Mouse (Mus musculus) embryo, embryonic 10.5 days (tissue): ENCODE data around the gene Uggt1.

Experiments
- DNase-seq: peaks from one replicate; pipeline ENCODE4 v3.0.0-alpha.2; 2015; ENCODE audit warnings: low spot score

Uggt1 gene

DNA sequence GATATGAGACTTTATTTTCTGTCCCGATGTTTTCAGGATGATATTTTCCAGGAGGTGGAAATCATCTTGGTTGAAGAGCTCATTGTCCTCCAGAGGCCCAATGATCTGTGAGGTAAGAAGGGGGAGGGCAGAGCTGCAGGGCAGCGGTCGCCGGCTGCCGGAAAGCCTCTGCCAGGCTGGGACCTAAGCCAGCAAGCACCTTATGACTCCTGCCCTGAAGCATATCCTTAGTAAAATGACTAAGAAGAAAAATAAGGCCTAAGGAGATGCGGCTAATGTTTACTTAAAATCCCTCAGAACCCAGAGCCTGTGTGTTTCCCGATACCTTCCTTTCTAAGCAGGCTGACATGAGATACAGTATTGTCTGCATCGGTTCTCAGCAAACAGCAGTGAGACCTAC, 71.1 kb downstream of the Uggt1 start:
- no peak for DNase-seq

GRCm38 (mm10) chr1:36172941-36173340, 71.6 kb downstream of the Uggt1 start:
- DNase-seq, result no peak

DNA sequence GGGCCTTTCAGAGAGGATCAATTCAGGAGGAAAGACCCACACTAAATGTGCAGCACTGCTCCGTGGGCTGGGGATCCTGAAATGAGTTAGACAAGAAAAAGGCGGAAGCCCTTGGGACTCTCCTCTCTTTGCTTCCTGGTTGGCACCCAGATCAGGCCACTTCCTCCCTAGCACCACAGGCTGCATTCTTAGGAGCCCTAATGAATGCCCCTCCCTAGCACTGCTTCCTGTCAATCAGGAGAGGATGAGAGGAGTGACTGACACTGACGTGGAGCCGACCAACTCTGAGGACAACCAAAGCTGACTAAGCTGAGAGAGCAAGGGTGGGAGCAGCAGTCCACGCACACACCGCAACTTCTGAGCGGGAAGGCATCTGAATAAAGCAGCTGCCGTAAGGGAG, 81.8 kb downstream of the Uggt1 start:
- no peak for DNase-seq

GRCm38 (mm10) chr1:36161208-36161607, 83.3 kb downstream of the Uggt1 start:
- no peak for DNase-seq

DNA sequence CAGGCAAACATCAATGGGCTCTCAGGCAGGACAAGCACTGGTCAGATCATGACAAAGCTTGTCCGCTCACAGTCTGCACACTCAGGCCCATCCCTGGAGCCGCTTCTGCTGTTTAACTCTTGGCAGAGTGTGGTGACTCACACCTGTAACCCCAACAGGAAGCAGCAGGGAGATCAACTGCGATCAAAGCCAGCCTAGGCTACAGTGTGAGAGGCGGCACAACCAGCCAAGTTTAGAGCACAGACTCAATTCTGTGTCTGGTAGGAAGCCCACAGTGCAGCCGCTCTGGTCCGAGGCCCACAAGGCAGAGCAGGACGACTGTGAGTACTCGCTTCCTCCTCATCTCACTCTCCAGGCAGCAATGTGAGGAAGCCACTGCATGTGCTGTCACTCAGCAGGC, 84.3 kb downstream of the Uggt1 start:
- DNase-seq, result no peak

DNA sequence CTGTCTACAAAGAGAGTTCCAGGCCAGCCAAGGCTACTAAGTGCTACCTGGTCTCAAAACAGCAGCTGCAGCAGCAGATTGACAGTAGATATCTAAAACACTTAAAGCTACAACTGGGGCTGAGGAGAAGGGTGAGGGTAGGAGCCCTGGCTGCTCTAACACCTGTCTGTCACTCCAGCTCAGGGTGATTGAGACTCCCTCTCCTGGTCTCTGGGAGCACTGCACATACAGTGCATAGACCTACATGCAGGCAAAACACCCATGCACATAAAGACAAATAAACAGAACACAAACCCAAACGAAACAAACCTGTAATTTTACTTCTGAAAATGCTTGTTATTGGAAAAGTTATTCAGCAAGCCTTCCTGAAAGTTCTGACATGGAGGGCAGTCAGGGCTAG, 95.1 kb downstream of the Uggt1 start:
- DNase-seq, result peak; percentile 44

DNA sequence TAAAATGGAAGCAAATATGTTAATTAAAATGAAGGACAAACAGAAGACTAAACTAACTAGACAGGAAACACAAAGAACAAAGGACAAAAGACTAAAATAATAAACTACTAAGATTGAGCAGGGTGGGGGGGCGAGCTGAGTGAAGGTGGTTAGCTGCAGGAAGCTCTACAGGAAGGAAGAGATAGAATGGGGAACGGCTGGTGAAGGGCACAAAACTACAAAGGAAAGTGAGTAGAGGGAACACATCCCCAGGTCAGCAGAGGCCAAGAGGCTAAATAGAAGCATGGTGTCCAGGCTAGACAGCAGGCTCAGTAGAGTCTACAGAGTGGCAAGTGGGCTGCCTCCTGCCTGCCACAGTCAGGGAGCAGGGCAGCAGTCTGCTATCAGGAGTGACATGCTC, 95.7 kb downstream of the Uggt1 start:
- DNase-seq, result no peak

GRCm38 (mm10) chr1:36145050-36145449, 99.5 kb downstream of the Uggt1 start:
- DNase-seq, result peak; percentile 55

- no peak for DNase-seq
Measured at GRCm38 (mm10) chr1:36140311-36140710, 104.2 kb downstream of the Uggt1 start.

GRCm38 (mm10) chr1:36134584-36134983, 109.9 kb downstream of the Uggt1 start:
- peak; percentile 88 for DNase-seq

DNA sequence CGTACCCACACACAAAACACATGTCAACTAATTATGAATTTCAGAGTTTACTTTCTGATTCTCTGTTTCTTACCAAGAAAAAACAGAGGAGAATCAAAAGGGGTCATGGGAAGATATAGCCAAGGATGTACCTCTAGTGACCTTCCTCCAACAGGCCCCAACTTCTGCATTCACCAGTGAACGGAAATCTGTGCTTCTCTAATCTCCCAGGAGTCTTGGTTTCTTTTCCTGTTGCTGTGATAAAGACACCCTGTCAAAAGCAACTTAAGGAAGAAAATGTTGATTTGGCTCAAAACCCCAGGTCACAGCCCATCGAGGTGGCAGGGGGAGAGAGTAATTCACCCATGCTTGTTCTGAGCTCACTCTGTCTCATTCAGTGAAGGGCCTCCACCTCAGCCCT, 110.9 kb downstream of the Uggt1 start:
- no peak for DNase-seq

GRCm38 (mm10) chr1:36133041-36133440, 111.5 kb downstream of the Uggt1 start:
- no peak for DNase-seq

GRCm38 (mm10) chr1:36132211-36132610, 112.3 kb downstream of the Uggt1 start:
- DNase-seq, result no peak

DNA sequence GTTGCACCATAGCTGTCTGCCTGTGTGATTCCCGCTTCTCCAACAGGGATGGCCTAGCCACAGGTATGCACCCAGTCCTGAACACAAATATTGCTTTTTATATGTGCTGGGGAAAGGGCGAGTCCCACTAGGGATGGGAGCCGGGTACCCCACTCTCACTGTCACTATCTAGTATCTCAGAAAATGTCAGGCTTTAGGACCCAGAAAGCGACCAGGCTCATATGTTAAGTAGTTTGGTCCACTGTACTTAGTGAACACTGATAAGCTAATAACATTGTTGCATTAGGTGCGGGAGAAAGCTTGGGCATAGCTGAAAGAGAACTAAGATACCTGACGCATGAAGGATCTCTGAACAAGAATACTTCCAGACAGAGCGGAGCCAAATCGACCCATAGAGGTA, 112.8 kb downstream of the Uggt1 start:
- DNase-seq, result no peak

GRCm38 (mm10) chr1:36131154-36131553, 113.4 kb downstream of the Uggt1 start:
- no peak for DNase-seq

DNA sequence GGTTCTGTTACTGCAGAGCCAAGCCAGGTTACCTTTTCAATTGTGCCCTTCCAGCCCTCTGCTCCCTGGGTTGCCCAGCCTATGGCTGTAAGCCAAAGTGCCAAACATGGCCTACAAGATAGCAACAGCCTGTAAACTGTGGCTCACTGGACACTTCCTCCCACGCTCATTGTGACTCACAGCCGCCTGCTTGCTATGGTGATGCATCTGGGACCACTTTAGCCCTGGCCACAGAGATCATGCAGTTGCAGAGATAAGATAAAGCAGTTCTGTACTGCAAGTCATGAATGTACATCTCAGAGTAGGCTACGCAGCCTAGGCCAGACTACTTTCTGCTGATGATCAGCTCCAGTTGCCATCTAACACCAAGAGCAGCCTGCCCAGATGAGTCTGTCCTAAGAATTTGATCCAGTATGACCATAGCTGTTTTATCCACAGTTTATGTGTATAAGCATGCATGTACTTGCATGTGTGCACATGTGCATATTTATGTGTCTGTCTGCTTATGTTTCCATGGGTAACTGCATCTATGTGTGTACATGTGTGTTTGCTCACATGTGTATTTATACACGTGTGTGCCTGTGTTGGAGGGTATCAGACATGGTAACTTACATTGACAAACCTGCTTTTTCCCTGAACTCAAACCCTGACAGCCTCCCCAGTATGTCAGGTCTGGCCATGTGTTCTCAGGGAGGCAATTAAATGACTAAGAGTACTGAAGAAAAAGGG, 114.0 kb downstream of the Uggt1 start:
- no peak for DNase-seq

DNA sequence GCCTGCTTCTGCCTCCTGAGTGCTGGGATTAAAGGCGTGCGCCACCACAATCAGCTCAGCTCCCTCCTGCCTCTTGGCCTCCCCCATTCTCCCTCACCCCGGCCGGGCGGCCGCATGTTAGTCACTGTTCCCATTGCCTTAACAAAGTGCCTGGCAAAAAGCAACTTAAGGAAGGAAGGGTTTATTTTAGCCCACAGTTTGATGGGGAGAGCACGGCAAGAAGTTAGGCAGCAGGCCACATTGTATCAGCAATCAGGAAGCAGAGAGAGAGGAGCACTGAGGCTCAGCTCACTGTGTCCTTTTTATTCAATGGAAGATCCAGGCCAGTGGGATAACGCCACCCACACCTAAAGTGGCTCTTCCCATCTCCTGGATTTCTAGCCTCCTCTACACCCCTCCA, 114.6 kb downstream of the Uggt1 start:
- no peak for DNase-seq

GRCm38 (mm10) chr1:36129126-36129525, 115.4 kb downstream of the Uggt1 start:
- no peak for DNase-seq

- DNase-seq, result no peak
Measured at GRCm38 (mm10) chr1:36125076-36125475, 119.4 kb downstream of the Uggt1 start.

DNA sequence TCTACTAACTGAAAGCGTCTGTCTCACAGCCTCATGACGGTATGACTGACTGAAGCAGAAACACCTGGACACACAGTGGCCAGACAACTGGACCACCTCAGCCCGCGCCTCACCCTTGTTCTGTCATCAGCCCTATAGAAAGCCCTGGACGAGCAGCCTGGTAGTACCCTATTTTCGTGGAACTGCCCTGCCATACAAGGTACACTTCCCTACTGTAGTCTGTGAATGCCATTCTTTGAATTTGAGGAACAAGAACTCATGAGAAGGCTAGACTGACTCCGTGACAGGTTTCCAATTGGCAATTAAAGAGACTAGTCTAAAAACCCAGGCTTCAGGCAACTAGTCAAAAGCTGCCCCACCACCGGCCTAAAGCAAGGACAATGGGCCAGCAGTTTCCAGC, 123.3 kb downstream of the Uggt1 start:
- DNase-seq, result no peak

GRCm38 (mm10) chr1:36119426-36119825, 125.1 kb downstream of the Uggt1 start:
- no peak for DNase-seq

GRCm38 (mm10) chr1:36118958-36119357, 125.6 kb downstream of the Uggt1 start:
- DNase-seq, result no peak

GRCm38 (mm10) chr1:36118061-36118685, 126.3 kb downstream of the Uggt1 start:
- DNase-seq, result no peak

DNA sequence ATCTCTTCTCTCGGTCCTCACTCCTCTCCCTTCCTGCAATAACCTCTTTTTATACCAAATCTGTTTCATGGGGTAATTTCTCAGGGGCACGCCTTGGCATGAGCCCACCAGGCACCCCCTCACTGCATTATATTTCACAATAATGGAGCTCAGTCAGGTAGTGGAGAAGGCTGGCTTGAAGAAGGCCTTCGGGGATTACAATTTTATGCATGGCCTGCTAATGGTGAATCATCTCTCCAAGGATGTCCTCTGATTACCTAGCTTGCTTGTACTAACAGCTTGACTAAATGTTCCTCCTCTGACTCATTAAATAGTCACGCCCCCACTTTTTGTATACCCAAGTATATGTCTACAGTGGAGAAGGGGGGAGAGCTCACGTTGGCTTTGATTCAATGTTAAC, 128.0 kb downstream of the Uggt1 start:
- no peak for DNase-seq
